Mouse (Mus musculus) 416B (cell line): Measurements from ENCODE around the gene Ucma.
"Not testable (repeated sequence)": the region's sequence is repeated elsewhere in the genome, so short reads cannot be mapped to it uniquely, and the experiment has no call there.

Experiments
- DNase-seq: peaks from one replicate; pipeline ENCODE4 v3.0.0; 2011; ENCODE audit warnings: low read depth

Ucma gene

GRCm38 (mm10) chr2:4975807-4976206 lies at the start of gene Ucma:
Ucma (plus strand) TSS chr2:4976122.
- no peak for DNase-seq

- no peak for DNase-seq
Observed at GRCm38 (mm10) chr2:4927391-4927790, 48.5 kb upstream of the Ucma start.

- peak; percentile 89 for DNase-seq
Observed at GRCm38 (mm10) chr2:4929230-4929629, 46.7 kb upstream of the Ucma start.

- no peak for DNase-seq
Observed at GRCm38 (mm10) chr2:4934516-4934915, 41.4 kb upstream of the Ucma start.

- no peak for DNase-seq
Observed at GRCm38 (mm10) chr2:4937931-4938330, 38.0 kb upstream of the Ucma start.

GRCm38 (mm10) chr2:4940861-4941260 lies 35.1 kb upstream of the Ucma start:
- DNase-seq = no peak

GRCm38 (mm10) chr2:4949691-4950090 lies 26.2 kb upstream of the Ucma start:
- not testable (repeated sequence) for DNase-seq

GRCm38 (mm10) chr2:4950986-4951385 lies 24.9 kb upstream of the Ucma start:
- no peak for DNase-seq

GRCm38 (mm10) chr2:4954216-4954760 lies 21.6 kb upstream of the Ucma start:
- no peak for DNase-seq

GRCm38 (mm10) chr2:4958039-4958438 lies 17.9 kb upstream of the Ucma start:
- no peak for DNase-seq

- no peak for DNase-seq
Observed at GRCm38 (mm10) chr2:4967806-4968205, 8.1 kb upstream of the Ucma start.

GRCm38 (mm10) chr2:4969083-4969482 lies 6.8 kb upstream of the Ucma start:
- DNase-seq = peak; percentile 22

- no peak for DNase-seq
Observed at GRCm38 (mm10) chr2:4978091-4978490, 2.2 kb downstream of the Ucma start.

GRCm38 (mm10) chr2:4983987-4984386 lies 8.1 kb downstream of the Ucma start:
- DNase-seq = no peak

- no peak for DNase-seq
Observed at GRCm38 (mm10) chr2:4985000-4985399, 9.1 kb downstream of the Ucma start.

- no peak for DNase-seq
Observed at GRCm38 (mm10) chr2:4986798-4987197, 10.9 kb downstream of the Ucma start.

- DNase-seq = no peak
Observed at GRCm38 (mm10) chr2:4987388-4988180, 11.7 kb downstream of the Ucma start.

GRCm38 (mm10) chr2:4988826-4989424 lies 13.0 kb downstream of the Ucma start:
- peak; percentile 59 for DNase-seq

- DNase-seq = no peak
Observed at GRCm38 (mm10) chr2:4993584-4993983, 17.7 kb downstream of the Ucma start.

- no peak for DNase-seq
Observed at GRCm38 (mm10) chr2:4994436-4994835, 18.5 kb downstream of the Ucma start.

- no peak for DNase-seq
Observed at GRCm38 (mm10) chr2:4995646-4996045, 19.7 kb downstream of the Ucma start.

GRCm38 (mm10) chr2:4996421-4996824 lies 20.5 kb downstream of the Ucma start:
- no peak for DNase-seq

GRCm38 (mm10) chr2:4998905-4999304 lies 23.0 kb downstream of the Ucma start:
- DNase-seq = peak; percentile 45
